Mouse (Mus musculus): ENCODE measurements around the gene Dennd5a.

DNA sequence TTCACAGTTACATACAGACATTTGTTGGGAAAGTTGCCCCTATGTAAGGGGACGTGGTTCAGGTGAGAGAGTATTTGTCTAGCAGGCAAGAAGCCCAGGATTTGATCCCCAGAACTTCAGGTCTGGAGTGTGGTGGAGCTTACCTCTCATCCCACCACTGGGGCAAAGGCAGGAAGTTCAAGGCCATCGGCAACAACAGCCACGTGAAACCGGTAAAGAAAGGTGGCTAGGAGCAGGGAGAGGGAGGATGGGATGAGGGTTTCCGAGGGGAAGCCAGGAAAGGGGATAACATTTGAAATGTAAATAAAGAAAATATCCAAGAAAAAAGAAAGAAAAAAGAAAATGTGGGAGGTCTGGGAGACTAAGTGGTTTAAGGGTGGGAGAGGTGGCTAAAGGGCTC is 87.1 kb downstream of the Dennd5a start:
- TF ChIP-seq POLR2A (IDR thresholded peaks at IDR 0.05; ENCODE audit: borderline replicate concordance, insufficient read depth, low read length) (no peak), CTCF (IDR thresholded peaks at IDR 0.05; ENCODE audit: borderline replicate concordance, insufficient read depth, low read depth, low read length) (no peak)
